Mouse (Mus musculus): ENCODE measurements at regions not wholly inside any gene's neighbourhood (a gene's known extent, or its start where the extent isn't known, plus 50 kb on each side); places are given as distances from the start of the nearest gene placed in this dataset.

- peak in 1 of 2 experiments; percentile 47 for DNase-seq (ENCODE audit: low spot score in 2 of 2)
These were observed 223.2 kb upstream of the Agtr1b start for GRCm38 (mm10) chr3:20590143-20590542.

GRCm38 (mm10) chr3:20551563-20551962, 184.6 kb upstream of the Agtr1b start:
- no peak for DNase-seq (ENCODE audit: low spot score in 2 of 2)

DNA sequence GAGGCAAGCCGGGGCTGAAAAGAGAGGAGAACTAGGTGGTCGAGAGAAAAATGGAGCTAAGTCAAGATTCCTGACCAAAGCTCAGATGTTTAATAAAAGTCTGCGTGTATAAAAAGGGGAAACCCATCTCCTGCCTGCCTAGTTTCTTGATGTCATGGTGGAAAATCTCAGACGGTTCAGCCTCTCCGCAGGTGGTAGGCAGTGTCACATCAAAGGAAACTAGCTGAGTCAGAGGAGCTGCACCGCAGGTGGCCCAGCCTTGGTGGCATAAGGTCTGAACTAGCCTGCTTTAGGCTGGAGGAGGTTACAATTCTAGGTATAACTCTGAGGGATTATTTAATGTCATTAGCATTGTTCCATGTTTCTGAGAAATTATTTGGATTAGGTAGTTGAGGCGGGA, 177.0 kb upstream of the Agtr1b start:
- no peak for DNase-seq (ENCODE audit: low spot score in 2 of 2)

GRCm38 (mm10) chr3:20538492-20539004, 171.6 kb upstream of the Agtr1b start:
- no peak for DNase-seq (ENCODE audit: low spot score in 2 of 2)

- peak in 1 of 2 experiments; percentile 11 for DNase-seq (ENCODE audit: low spot score in 2 of 2)
These were observed 153.8 kb upstream of the Agtr1b start for GRCm38 (mm10) chr3:20520738-20521137.

DNA sequence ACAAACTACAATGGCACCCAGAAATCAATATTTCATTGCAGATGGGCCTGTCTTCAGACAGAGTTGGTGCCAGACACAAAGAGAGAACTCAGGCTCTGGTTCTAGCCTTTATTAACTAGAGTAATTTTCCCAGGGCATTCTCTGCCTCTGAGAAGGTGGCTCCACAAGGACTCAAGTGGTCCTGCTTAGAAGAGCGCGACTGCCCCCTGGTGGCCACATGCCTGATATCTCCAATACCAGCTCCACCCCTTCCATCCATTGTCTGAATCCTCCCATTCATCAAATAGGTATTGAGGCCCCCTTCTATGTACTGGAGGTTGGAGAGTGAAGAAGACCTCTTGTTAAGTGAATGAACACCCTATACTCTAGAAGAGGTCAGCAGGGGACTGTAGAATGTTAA, 142.2 kb upstream of the Agtr1b start:
- peak; percentile 56 to 77 for DNase-seq (ENCODE audit: low spot score in 2 of 2)

DNA sequence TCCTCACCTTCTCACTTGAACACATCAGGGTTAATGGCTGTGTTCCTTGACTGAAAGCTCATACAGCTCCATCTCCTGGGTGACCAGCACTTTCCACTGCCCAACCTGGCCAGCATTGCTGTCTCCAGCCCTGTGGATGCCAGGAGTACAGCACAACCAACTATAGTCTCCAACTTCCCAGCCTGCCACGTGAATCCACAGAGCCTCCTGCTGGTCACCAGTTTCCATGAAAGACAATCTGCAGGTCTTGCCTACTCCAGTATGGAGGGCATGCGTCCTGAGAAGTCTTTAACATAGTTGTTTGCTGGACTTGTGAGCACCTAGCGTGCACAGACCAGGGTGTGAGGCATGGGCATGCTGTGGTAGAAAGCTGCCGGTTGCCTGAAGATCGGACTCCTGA, 138.6 kb upstream of the Agtr1b start:
- DNase-seq (ENCODE audit: low spot score in 2 of 2) = no peak
